Mouse (Mus musculus): ENCODE measurements around the gene Mthfd2.
A peak's percentile ranks its signal among the peaks of the same experiment; 100 is the strongest.
"Not testable (repeated sequence)": the region's sequence is repeated elsewhere in the genome, so short reads cannot be mapped to it uniquely, and the experiment has no call there.

Mthfd2 gene

GRCm38 (mm10) chr6:83325525-83326393 lies at the start of gene Mthfd2, which contains the start of gene Mob1a:
TSS of gene Mthfd2 (minus strand) at chr6:83325908.
TSS of gene Mob1a (plus strand) at chr6:83326016.
- DNase-seq (ENCODE audit: low read depth, low spot score) = peak; percentile 96

- no peak for DNase-seq (ENCODE audit: low read depth, low spot score)
Observed at GRCm38 (mm10) chr6:83373704-83374300, 48.1 kb upstream of the Mthfd2 start.

- DNase-seq (ENCODE audit: low read depth, low spot score) = no peak
Observed at GRCm38 (mm10) chr6:83371350-83371749, 45.6 kb upstream of the Mthfd2 start.

- no peak for DNase-seq (ENCODE audit: low read depth, low spot score)
Observed at GRCm38 (mm10) chr6:83370316-83370965, 44.7 kb upstream of the Mthfd2 start.

- DNase-seq (ENCODE audit: low read depth, low spot score) = no peak
Observed at GRCm38 (mm10) chr6:83363075-83363474, 37.4 kb upstream of the Mthfd2 start.

GRCm38 (mm10) chr6:83361523-83362248 lies 36.0 kb upstream of the Mthfd2 start:
- DNase-seq (ENCODE audit: low read depth, low spot score) = no peak

GRCm38 (mm10) chr6:83357436-83357835 lies 31.7 kb upstream of the Mthfd2 start:
- no peak for DNase-seq (ENCODE audit: low read depth, low spot score)

GRCm38 (mm10) chr6:83356569-83357138 lies 30.9 kb upstream of the Mthfd2 start:
- DNase-seq (ENCODE audit: low read depth, low spot score) = peak; percentile 77

GRCm38 (mm10) chr6:83354856-83355781 lies 29.4 kb upstream of the Mthfd2 start:
- no peak for DNase-seq (ENCODE audit: low read depth, low spot score)

GRCm38 (mm10) chr6:83352666-83353410 lies 27.1 kb upstream of the Mthfd2 start:
- DNase-seq (ENCODE audit: low read depth, low spot score) = no peak

GRCm38 (mm10) chr6:83351490-83352160 lies 25.9 kb upstream of the Mthfd2 start:
- DNase-seq (ENCODE audit: low read depth, low spot score) = no peak

- no peak for DNase-seq (ENCODE audit: low read depth, low spot score)
Observed at GRCm38 (mm10) chr6:83350851-83351405, 25.2 kb upstream of the Mthfd2 start.

- DNase-seq (ENCODE audit: low read depth, low spot score) = no peak
Observed at GRCm38 (mm10) chr6:83350172-83350571, 24.5 kb upstream of the Mthfd2 start.

GRCm38 (mm10) chr6:83349274-83349958 lies 23.7 kb upstream of the Mthfd2 start:
- peak; percentile 72 for DNase-seq (ENCODE audit: low read depth, low spot score)

GRCm38 (mm10) chr6:83348873-83349272 lies 23.2 kb upstream of the Mthfd2 start, which contains the start of gene Bola3:
TSS of gene Bola3 (plus strand) at chr6:83349147.
- DNase-seq (ENCODE audit: low read depth, low spot score) = no peak

- no peak for DNase-seq (ENCODE audit: low read depth, low spot score)
Observed at GRCm38 (mm10) chr6:83347916-83348315, 22.2 kb upstream of the Mthfd2 start.

GRCm38 (mm10) chr6:83345285-83345684 lies 19.6 kb upstream of the Mthfd2 start:
- DNase-seq (ENCODE audit: low read depth, low spot score) = not testable (repeated sequence)

GRCm38 (mm10) chr6:83342957-83343356 lies 17.2 kb upstream of the Mthfd2 start:
- DNase-seq (ENCODE audit: low read depth, low spot score) = no peak
